Mouse (Mus musculus): ENCODE results near the gene Dgkb.

DNA sequence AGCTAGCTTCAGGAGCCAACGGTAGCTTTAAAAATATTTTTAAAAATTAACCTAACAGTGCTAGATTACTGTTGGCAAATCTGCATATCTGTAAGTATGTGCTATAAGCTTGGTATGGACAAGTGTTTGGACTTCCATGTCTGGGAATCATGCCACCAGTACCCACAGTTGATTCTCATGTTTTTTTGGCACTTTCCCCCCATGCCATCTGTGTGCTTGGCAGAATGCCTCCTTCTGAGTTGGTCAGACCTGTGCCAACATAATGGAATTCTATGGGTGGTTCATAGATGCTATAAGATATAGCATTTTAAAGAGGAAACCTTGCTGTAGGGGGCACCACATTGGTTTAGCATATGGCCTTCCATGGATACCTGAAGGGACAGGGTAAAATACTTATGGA lies 484.0 kb downstream of the Dgkb start:
- TF ChIP-seq CTCF (IDR thresholded peaks at IDR 0.05; ENCODE audit: extremely low read depth, insufficient read length, insufficient replicate concordance, low read depth, low read length) = no peak
- no peak for TF ChIP-seq POLR2A (IDR thresholded peaks at IDR 0.05; ENCODE audit: low read depth, low read length)

Measured in small intestine, adult 2 months (tissue).